Mouse (Mus musculus) midbrain, embryonic 14.5 days (tissue): ENCODE measurements around the gene Krt16. TPM values are rescaled to one million over a fixed set of nuclear protein-coding genes. Genes with fewer than 3 reads are reported as not detected.

Source experiments
- ATAC-seq: fragments of 200-750 bp; cut with Nextera tagmentation; 2 replicates; pipeline ENCODE4 v1.8.0; 2017; ENCODE audit warnings: moderate number of reproducible peaks, moderate library complexity; ENCODE audit not compliant: low FRiP score, low TSS enrichment
- DNase-seq: peaks from one replicate; pipeline ENCODE4 v3.0.0-alpha.2; 2015
- H3K27ac ChIP-seq: fragments of 300-500 bp; sonication (generic); replicated peaks from 2 replicates; pipeline ENCODE4 v1.5.1; 2014; ENCODE audit warnings: mild to moderate bottlenecking, low read depth, low read length, moderate library complexity
- H3K27me3 ChIP-seq: fragments of 300-500 bp; sonication (generic); 2 replicates; pipeline ENCODE4 v1.6.1; 2014; ENCODE audit warnings: low read length, control low read depth, mixed read lengths; ENCODE audit not compliant: control insufficient read depth, insufficient read depth
- H3K36me3 ChIP-seq: fragments of 300-500 bp; sonication (generic); 2 replicates; pipeline ENCODE4 v1.6.1; 2014; ENCODE audit warnings: low read length, control low read depth; ENCODE audit not compliant: control insufficient read depth, insufficient read depth
- H3K4me1 ChIP-seq: fragments of 300-500 bp; sonication (generic); 2 replicates; pipeline ENCODE4 v1.6.1; 2014; ENCODE audit warnings: mild to moderate bottlenecking, antibody characterized with exemption, low read length, control low read depth; ENCODE audit not compliant: control insufficient read depth, insufficient read depth
- H3K4me2 ChIP-seq: fragments of 300-500 bp; sonication (generic); 2 replicates; pipeline ENCODE4 v1.6.1; 2014; ENCODE audit warnings: mild to moderate bottlenecking, low read length, moderate library complexity
- H3K4me3 ChIP-seq: fragments of 300-500 bp; sonication (generic); replicated peaks from 2 replicates; pipeline ENCODE4 v1.5.1; 2014; ENCODE audit warnings: low read depth, low read length
- H3K9ac ChIP-seq: fragments of 300-500 bp; sonication (generic); replicated peaks from 2 replicates; pipeline ENCODE4 v1.6.1; 2014; ENCODE audit warnings: mild to moderate bottlenecking, low read length, moderate library complexity
- H3K9me3 ChIP-seq: fragments of 300-500 bp; sonication (generic); 2 replicates; pipeline ENCODE4 v1.6.1; 2016; ENCODE audit warnings: low read length, control low read depth, mixed read lengths; ENCODE audit not compliant: control insufficient read depth
- WGBS: fragments of 180-500 bp; shearing (Covaris S2); extraction: QIAGEN DNeasy Blood & Tissue Kit; methylation state at CpG from one replicate; pipeline ENCODE4 v1.1.7; 2014; 5-methylcytosine and 5-hydroxymethylcytosine counted together
- polyA plus RNA-seq: library from polyadenylated mRNA; unstranded; fragments of >200 nt; fragmentation: Nextera tagmentation; extraction: Ambion mirVana; gene quantifications from 2 replicates; pipeline ENCODE4 v1.2.1, GENCODE M21; 2014

The Krt16 gene
- polyA plus RNA-seq, 1 experiment from 2014 or later = not detected

DNA sequence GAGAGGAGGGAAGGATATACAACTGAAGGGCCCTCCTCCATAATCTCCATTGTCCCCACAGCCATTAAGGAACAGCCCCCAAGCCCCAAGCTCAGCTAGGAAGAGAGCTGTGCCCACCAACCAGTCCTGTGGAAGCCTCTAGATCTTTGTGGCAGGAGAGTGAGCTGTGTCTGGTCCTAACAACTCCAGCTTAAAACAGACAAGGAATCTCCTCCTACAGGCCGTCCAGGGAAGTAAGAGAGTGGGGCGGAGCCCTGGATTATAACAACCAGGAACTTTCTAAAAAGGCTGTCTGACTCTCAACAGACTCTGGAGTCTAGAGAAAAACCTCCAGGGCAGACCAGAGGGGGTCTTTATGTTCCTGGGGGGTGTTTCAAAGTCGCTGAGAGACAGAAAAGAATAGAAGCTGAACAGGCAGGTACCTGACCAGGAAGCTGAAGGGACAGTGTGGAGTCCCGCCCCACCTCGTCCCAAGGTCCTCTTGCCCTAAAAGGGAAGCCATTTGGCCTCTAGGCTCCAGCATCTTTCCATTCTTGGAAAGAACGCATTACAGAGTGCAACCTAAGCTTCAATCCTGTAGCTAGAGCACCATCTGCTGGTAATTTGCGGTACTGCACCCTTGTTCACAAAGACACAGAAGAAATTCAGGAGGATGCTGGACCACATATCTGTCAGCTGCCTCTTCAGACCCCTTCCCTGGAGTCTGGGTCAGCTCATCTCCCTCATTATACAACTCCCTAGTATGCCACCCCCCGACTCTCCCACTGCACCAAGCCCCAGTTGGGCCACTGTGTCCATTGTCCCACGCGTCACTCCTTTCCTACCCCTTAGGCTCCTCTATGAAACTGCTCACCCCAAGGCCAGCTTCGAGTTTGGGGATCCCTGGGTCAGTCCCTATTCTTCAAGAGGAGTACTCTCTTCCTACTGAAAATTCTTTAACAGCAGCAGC, 33.2 kb upstream of the Krt16 start:
- 22% methylated on average over 11 of the region's 11 CpGs for WGBS
- H3K27me3 ChIP-seq = no peaks in the 10 kb centered on the region
- no peak overlapping the region for H3K9ac ChIP-seq
- no peak overlapping the region for H3K4me2 ChIP-seq
- DNase-seq = peak; percentile 96
- H3K4me3 ChIP-seq = no peak overlapping the region
- ATAC-seq = peak; percentile 34; the same call in 1 of the 2 replicates
- H3K27ac ChIP-seq = no peak overlapping the region
- no peaks in the 10 kb centered on the region for H3K4me1 ChIP-seq
- H3K9me3 ChIP-seq = no peaks in the 10 kb centered on the region
- no peaks in the 10 kb centered on the region for H3K36me3 ChIP-seq

DNA sequence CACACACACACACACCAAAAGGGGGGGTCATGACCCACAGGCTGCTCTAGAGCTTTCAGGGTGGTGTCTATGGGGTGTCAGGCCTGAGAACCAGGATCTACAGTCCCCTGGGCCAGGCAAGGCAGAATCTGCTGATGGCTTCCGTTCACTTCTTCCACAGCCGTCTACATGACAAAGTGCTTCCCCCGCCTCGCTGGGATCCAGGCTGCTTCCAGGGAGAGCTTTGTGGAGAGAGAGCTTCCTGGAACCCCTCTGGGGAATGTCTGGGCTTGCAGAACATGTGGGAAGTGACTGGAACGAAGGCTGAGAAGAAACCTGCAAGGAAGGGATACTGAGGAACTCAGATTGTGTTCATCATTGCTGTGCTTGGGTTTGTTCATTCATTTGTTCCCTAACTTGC, 30.1 kb upstream of the Krt16 start:
- H3K9me3 ChIP-seq = no peaks in the 10 kb centered on the region
- 76% methylated on average over 5 of the region's 5 CpGs for WGBS
- no peaks in the 10 kb centered on the region for H3K36me3 ChIP-seq
- no peak for DNase-seq
- H3K4me2 ChIP-seq = no peak overlapping the region
- no peak overlapping the region for H3K9ac ChIP-seq
- H3K4me1 ChIP-seq = no peaks in the 10 kb centered on the region
- no peak for ATAC-seq
- no peak overlapping the region for H3K4me3 ChIP-seq
- no peaks in the 10 kb centered on the region for H3K27me3 ChIP-seq
- H3K27ac ChIP-seq = no peak overlapping the region

DNA sequence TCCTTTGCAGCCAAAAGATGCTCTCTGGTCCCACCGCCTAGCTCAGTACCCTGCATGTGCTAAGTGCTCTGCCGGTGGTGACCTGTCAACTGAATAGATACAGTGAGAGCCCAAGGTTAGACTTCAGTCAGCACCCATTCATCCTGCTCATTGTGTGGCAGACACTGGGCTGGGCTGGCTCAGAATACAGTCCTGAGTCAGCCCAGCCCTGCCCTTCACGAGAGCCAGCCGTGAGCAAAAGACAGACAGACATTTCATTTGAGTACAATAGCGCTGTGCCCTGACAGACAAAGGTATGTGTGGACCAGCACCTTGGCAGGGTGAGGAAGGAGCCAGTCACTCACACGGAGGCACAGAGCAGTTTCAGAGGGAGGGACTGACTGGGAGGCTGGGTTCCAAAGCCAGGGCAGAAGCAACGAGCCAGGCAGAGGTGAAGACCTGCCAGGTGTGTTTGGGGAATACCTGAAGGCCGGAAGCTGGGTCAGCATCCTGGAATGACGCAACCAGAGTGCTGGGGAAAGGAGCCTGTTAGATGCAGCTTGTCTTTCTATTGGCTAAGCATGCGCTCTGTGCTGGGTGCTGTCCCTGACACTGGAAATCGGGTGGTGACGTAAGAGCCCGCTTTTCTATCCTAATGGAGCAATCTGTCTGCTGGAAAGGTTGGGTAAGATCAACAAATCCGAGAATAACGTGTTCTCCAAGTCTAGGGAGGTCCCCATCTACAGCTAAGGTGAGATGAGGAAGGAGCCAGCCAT, 29.2 kb upstream of the Krt16 start:
- ATAC-seq (no peak), DNase-seq (no peak)
- Histone ChIP-seq H3K9ac (no peak overlapping the region), H3K27ac (no peak overlapping the region), H3K4me2 (no peak overlapping the region), H3K4me1 (no peaks in the 10 kb centered on the region), H3K4me3 (no peak overlapping the region), H3K36me3 (no peaks in the 10 kb centered on the region), H3K27me3 (no peaks in the 10 kb centered on the region), H3K9me3 (no peaks in the 10 kb centered on the region)
- WGBS = 76% methylated on average over 15 of the region's 15 CpGs

DNA sequence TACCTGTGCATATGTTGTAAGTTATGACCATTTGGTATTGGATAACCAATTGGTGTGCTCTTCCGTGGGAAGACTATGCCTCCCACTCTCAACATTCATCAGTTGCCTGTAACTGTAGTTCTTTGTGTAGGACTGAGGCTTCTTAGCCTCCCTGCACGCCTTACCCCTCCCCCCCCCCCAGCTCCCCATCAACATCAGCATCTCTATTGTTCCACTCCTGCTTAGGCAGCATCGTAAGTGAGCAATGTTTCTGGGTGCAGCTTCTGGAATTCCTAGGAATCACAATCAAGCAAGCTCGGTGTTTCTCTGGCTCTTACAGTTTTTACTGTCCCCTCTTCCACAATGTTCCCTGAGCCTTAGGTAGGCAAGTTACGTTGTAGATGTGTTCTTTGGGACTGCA, 26.8 kb upstream of the Krt16 start:
- 37% methylated on average over 5 of the region's 5 CpGs for WGBS

DNA sequence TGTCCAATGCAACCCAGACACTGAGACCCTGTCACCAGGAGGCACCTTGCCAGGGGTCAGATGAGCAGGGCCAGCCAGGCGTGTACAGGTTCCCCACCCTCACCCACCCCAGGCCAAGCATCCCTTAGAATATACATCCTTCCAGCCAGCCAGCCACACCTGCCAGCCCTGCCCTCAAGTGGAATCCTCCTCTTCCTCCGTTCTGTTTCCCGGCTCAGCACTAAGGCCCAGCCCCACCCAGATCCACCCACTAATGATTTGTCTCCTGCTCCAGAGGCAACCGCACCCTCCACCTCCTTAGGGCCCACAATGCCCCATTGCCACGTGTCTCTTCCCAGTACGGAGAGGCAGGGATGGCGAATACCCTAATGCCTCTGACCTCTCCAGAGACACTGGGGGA, 26.0 kb upstream of the Krt16 start:
- Histone ChIP-seq H3K4me1 (no peaks in the 10 kb centered on the region), H3K27me3 (no peaks in the 10 kb centered on the region), H3K4me3 (no peak overlapping the region), H3K9me3 (no peaks in the 10 kb centered on the region), H3K9ac (no peak overlapping the region), H3K4me2 (no peak overlapping the region), H3K27ac (no peak overlapping the region), H3K36me3 (no peaks in the 10 kb centered on the region)
- WGBS = 74% methylated on average over 7 of the region's 7 CpGs
- no peak for DNase-seq
- ATAC-seq = no peak

More for the DNA sequence above, 26.8 kb upstream of the Krt16 start:
- ATAC-seq (no peak), DNase-seq (no peak)
- Histone ChIP-seq H3K36me3 (no peaks in the 10 kb centered on the region), H3K4me2 (no peak overlapping the region), H3K9ac (no peak overlapping the region), H3K27ac (no peak overlapping the region), H3K27me3 (no peaks in the 10 kb centered on the region), H3K9me3 (no peaks in the 10 kb centered on the region), H3K4me3 (no peak overlapping the region), H3K4me1 (no peaks in the 10 kb centered on the region)

DNA sequence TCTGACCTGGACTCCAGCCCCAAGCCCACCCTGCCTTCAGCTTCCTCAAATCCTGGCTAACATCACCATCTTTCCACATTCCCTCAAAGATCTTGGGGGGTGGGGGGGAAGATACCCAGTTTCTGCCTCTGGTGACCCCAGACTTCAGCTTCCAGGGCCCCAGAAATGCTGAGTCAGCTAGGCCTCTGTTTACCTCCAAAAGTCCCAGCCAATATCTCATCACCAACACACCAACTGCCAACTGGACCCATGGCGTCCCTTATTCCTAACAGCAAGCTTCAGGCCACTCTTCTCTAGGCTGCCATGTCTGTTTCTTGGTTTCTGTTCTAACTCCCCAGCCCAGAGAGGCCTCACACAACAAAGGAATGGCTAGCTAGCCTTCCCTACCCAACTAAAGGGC, 23.2 kb upstream of the Krt16 start:
- no peak overlapping the region for H3K9ac ChIP-seq
- H3K27ac ChIP-seq = no peak overlapping the region
- H3K27me3 ChIP-seq = no peaks in the 10 kb centered on the region
- no peaks in the 10 kb centered on the region for H3K4me1 ChIP-seq
- DNase-seq = no peak
- H3K36me3 ChIP-seq = no peaks in the 10 kb centered on the region
- H3K4me3 ChIP-seq = no peak overlapping the region
- WGBS = 81% methylated on average over 1 of the region's 1 CpGs
- H3K9me3 ChIP-seq = no peaks in the 10 kb centered on the region
- ATAC-seq = no peak
- H3K4me2 ChIP-seq = no peak overlapping the region

DNA sequence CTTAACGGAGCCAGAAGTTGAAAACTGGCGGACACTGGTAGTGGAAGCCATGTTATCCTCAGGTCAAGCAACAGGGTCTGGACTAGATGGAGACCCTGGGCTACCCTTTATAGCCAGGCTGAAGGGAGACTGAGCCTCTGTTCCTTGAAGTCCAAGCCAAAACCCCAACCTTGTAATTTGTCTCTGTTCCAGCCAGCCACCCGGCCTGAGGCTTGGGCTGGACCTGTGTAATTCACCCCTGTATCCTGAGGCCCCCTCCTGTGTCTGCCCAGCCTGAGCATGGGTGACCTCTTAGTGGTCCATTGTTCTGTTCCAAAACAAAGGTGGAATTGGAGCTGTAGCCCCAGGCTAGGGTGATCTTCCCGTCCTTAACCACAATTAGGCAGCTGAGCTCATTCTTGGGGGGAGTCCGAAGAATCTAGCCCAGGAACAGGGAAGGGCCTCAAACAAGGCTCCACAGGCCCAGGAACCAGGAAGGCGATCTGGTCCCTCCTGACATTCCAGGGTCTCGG, 21.2 kb upstream of the Krt16 start, which contains the start of gene Krt42:
Gene Krt42 (minus strand): TSS at position 51 of the 512 bp plus-strand sequence.
- no peaks in the 10 kb centered on the region for H3K4me1 ChIP-seq
- DNase-seq (no peak), ATAC-seq (no peak)
- no peak within 1 kb of the TSS for H3K9ac ChIP-seq
- 88% methylated on average over 7 of the region's 7 CpGs for WGBS
- no peaks in the 10 kb centered on the region for H3K27me3 ChIP-seq
- no peaks in the 10 kb centered on the region for H3K36me3 ChIP-seq
- no peak within 1 kb of the TSS for H3K4me3 ChIP-seq
- no peak within 1 kb of the TSS for H3K27ac ChIP-seq
- no peaks in the 10 kb centered on the region for H3K9me3 ChIP-seq
- H3K4me2 ChIP-seq = no peak within 1 kb of the TSS

DNA sequence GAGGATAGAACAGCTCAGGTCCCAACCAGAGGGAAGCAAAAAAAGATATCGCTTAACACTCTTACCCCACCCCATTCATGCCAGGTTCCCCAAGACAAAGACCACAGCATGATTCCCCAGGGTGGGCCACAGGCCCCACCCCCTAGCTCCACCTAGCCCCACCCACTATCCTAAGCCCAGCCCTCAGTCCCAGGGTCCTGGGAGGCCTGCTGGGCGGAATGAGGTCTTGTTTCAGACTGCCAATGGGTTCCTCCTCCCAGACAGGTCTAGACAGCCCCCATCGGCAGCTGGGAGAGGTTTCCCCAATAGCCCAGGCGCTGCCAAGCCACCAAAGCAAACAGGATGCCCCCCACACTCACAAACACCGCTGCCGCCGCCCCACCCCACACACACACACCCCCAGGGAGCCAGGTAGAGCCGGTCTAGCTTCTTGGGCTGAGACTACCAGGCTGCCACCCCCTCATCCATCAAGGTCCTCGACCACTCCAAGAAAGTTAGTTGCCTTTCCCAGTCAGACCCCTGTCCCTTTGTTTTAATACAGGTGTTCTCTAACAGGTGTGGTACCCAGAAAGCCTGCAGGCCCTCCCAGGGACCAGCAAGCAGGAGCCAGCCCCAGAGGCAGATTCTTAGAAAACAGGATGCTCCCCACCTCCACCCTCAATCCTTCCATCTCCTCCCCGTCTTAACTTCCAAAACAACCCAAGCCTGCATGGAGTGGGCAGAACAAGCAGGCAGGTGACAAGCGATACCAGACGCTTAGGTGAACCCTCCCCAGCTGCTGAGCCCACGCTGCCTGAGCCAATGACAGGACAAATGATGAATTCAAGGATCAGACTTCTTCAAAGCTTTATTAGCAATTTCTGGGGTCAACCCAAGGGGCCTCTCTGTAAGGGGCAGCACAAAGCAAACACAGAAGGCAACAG, 13.6 kb upstream of the Krt16 start:
- no peaks in the 10 kb centered on the region for H3K9me3 ChIP-seq
- WGBS = 25% methylated on average over 13 of the region's 13 CpGs
- H3K9ac ChIP-seq = no peak overlapping the region

More for the DNA sequence above, 13.6 kb upstream of the Krt16 start:
- no peak overlapping the region for H3K4me2 ChIP-seq
- H3K27ac ChIP-seq = no peak overlapping the region
- H3K27me3 ChIP-seq = no peaks in the 10 kb centered on the region
- no peaks in the 10 kb centered on the region for H3K36me3 ChIP-seq
- no peak overlapping the region for H3K4me3 ChIP-seq
- DNase-seq (no peak), ATAC-seq (no peak)
- H3K4me1 ChIP-seq = no peaks in the 10 kb centered on the region
